Mouse (Mus musculus) telencephalon, adult 2 months (tissue): ENCODE data around the gene Ism1.
A peak's percentile ranks its signal among the peaks of the same experiment; 100 is the strongest.

ENCODE experiments used
- DNase-seq: peaks from one replicate; pipeline ENCODE4 v3.0.0-alpha.2; 2011; ENCODE audit warnings: low read depth, low spot score

Gene Ism1

DNA sequence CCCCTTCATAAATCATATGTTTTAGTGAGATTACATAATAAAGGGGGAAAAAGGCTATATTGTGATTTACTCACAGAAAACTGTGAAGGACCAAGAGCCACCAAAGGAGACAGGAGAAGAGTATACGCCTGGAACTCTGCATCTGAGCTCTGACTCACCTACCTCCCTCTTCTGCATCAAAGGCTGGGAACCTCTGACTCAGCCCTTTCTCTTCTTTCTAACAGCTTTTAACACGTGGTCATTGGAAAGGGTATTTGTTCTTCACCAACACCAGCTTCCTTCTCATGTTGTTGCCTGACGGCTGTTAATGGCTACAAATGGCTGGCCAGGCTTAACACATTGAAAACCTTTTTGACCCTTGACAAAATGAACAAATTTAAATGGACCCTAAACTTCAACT is 36.2 kb downstream of the Ism1 start:
- DNase-seq: no peak

DNA sequence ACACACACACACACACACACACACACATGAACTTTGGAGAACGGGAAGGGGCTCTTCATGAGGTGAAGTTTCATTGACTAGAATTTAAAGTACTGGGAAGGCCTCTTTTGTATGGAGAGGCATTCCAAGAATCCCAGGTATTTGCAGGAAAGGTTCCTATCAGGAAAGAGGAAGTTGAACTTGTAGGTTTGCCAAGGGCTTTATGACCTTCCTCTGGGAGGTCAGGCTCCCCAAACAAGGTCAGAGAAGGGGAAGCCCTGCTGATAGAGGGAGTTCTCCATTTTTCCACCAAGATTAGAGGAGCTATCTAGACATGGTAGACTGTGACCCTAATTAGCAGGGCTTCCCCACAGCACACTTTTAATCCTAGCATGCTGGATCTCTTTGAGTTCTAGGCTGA is 39.8 kb downstream of the Ism1 start:
- DNase-seq: no peak

- DNase-seq: no peak
These were observed 44.7 kb downstream of the Ism1 start for GRCm38 (mm10) chr2:139722700-139723099.

GRCm38 (mm10) chr2:139723304-139723703 is 45.3 kb downstream of the Ism1 start:
- no peak for DNase-seq

- DNase-seq: no peak
These were observed 46.3 kb downstream of the Ism1 start for GRCm38 (mm10) chr2:139724202-139724838.

DNA sequence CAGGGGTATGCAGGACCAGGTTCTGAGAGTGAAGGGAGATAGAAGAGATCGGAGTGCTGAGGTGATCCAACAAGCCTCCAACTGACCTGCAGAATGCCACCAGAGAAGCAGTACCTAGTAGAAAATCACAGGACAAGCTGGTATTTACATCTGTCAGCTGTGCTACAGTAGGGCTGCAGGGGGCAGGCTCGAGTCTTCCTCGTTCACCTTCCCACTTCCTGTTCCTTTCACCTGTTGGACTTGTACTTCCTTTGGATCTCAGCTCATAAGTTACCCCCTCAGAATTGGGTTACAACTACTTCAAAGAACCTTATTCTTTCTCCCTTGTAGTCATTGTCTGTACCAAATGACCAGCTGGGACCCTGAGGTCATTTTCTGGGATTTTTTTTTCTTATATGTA is 47.4 kb downstream of the Ism1 start:
- no peak for DNase-seq

DNA sequence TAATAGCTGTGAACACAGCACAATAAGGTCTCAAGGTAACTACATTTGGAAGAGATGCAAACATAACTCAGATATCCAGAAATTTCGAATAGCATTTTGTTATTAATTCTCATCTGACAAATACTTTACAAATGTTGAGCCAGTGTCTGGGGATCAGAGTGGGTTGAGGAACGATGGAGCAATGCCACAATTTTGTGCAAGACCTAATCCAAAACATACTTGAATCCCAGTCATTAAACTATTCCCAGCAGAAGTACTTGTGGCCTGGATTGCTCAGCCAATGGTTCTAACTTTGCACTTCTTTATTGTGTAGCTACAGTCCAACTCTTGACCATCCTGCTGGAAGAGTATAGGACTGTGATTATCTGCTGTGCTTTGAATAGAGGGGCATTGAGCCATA is 50.1 kb downstream of the Ism1 start:
- DNase-seq: no peak

DNA sequence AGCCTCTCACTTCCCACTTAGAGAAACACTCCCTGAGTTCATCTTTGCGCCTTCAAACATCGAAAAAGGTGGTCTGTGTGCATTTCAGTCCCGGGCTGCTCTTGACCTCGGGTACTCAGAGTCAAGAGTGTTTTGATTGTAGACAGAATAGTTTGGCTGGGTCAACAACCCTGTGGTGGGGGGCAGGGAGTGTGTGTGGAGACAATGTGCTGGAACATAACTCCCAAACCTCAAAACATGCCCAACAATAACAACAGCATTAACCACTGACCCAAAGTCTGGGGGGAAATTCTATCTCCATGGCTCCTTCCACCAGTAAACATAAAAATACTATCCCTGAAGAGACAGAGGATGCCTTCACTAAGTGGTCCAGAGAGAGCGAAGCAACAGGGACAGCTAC is 51.4 kb downstream of the Ism1 start:
- no peak for DNase-seq

DNA sequence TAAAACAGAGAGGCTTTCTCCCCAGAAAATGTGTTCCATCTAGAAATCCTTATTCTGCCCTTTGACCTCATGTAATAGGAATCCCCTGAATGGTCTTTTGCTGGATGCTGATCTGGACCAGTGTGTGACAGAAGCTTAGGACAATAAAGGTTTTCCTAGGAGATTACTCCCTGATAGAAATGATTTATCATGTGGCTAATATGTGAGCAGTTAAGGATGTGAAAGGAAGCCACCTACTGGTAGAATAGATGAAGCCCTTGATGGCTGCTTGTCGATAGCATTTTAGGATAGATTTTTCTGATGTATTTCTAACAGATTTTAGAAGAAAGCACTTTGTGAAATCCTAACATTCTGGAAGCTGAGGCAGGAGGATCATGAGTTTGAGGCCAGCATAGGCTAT is 64.4 kb downstream of the Ism1 start:
- no peak for DNase-seq

DNA sequence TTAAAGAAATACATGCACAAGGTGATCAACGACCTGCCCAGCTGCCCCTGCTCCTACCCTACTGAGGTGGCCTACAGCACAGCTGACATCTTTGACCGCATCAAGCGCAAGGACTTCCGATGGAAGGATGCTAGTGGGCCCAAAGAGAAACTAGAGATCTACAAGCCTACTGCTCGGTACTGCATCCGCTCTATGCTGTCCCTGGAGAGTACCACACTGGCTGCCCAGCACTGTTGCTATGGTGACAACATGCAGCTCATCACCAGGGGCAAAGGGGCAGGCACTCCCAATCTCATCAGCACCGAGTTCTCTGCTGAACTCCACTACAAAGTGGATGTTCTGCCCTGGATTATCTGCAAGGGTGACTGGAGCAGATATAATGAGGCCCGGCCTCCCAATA is 79.0 kb downstream of the Ism1 start:
- no peak for DNase-seq

DNA sequence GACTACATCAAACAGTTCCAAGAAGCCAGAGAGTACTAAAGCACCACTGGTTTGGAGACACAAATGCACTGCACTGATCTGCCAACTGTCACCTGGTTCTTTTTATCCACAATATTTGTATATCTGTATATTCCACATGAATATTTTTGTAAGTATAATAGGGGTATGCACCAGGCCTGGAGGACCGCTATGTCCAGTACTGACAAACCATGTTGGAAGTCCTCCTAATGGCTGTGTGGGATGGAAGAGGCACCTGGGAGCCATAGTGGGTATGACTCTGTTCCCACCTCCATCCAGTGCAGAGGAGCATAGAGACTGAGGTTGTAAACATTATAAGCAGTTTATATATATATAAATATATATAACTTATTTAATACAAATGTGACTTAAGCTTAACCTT is 79.5 kb downstream of the Ism1 start:
- no peak for DNase-seq

GRCm38 (mm10) chr2:139764355-139764754 is 86.4 kb downstream of the Ism1 start:
- DNase-seq: no peak

- no peak for DNase-seq
These were observed 97.1 kb downstream of the Ism1 start for GRCm38 (mm10) chr2:139774949-139775570.

GRCm38 (mm10) chr2:139776644-139777043 is 98.7 kb downstream of the Ism1 start:
- no peak for DNase-seq

- no peak for DNase-seq
These were observed 100.3 kb downstream of the Ism1 start for GRCm38 (mm10) chr2:139778283-139778682.

GRCm38 (mm10) chr2:139783318-139783850 is 105.4 kb downstream of the Ism1 start:
- no peak for DNase-seq

GRCm38 (mm10) chr2:139784465-139784864 is 106.5 kb downstream of the Ism1 start:
- peak; percentile 31 for DNase-seq

DNA sequence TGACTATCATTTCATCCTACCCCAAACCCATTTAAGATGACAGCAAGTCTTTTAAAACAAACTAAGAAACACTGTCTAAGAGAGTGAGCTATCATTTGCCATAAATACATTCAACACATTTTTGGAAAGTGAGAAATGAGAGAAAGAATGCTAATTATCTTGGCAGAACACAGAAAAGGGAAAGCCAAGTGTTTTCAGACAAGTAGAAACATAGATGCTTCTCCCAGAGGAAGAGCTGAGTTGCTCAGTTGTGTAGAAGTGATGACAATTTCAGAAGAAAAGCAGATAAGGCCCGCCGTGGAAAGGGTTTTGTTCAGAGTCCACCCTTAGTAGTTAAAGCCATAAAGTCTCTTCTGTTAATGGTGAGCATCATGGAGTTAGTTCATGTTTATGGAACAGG is 107.0 kb downstream of the Ism1 start:
- DNase-seq: peak; percentile 68

- DNase-seq: no peak
These were observed 110.7 kb downstream of the Ism1 start for GRCm38 (mm10) chr2:139788658-139789057.

- DNase-seq: no peak
These were observed 114.6 kb downstream of the Ism1 start for GRCm38 (mm10) chr2:139792345-139793120.

DNA sequence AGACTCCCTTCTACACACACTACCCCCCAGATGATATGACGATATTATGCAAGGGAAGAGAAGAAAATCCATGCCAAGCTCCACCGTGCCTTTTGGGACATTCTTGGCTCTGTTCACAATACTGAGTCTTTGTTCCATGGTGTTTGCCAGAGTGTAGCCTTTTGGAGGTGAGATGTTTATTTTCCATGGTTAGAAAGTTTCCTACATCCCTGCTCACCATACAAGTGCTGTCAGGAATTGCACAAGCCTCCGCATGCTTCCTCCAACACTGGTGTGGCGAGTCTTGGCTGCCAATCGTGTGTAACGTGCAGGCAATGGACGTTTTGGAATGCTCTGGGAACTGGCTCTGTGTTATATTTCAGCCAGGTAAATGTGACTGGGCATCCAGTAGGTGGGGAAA is 126.1 kb downstream of the Ism1 start:
- DNase-seq: no peak

GRCm38 (mm10) chr2:139807887-139808286 is 129.9 kb downstream of the Ism1 start:
- DNase-seq: no peak
